Mouse (Mus musculus): ENCODE data around the gene Tfam.

The Tfam gene

DNA sequence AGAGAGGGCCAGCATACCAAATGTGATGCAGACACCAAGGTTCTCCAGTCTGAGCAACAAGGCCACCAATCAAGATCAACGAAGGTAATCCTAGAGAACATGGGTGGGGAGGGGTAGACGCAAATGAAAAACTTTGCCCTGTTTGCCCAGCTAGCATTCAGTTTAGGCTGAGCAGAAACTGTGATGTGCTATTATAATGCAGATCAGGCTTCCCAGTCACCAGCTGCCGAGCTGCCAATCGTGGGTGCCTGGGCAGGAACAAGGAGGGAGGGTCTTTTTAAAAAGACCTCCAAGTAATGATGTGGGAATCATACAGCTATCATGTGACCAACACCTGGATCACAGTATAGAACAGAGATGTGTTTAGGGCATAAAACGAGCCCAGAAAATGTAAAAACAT is 15.0 kb downstream of the Tfam start:
- no peak for DNase-seq (ENCODE audit: low spot score)

DNA sequence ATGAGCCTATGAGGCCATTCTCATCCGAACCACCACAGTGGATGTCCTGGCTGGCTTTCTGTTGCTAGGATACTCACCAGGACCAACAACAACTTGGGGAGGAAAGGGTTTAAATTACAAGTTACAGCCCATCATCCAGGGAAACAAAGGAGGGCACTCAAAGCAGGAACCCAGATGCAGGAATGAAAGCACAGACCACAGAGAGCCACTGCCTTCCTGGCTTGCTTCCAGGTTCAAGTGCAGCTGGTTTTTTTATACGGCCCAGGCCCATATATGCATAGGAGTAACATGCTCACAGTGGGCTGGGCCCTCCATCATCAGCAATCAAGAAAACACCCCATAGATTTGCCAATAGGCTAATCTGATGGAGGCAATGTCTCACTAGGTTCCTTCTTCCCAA is 15.4 kb downstream of the Tfam start:
- DNase-seq (ENCODE audit: low spot score), result no peak

DNA sequence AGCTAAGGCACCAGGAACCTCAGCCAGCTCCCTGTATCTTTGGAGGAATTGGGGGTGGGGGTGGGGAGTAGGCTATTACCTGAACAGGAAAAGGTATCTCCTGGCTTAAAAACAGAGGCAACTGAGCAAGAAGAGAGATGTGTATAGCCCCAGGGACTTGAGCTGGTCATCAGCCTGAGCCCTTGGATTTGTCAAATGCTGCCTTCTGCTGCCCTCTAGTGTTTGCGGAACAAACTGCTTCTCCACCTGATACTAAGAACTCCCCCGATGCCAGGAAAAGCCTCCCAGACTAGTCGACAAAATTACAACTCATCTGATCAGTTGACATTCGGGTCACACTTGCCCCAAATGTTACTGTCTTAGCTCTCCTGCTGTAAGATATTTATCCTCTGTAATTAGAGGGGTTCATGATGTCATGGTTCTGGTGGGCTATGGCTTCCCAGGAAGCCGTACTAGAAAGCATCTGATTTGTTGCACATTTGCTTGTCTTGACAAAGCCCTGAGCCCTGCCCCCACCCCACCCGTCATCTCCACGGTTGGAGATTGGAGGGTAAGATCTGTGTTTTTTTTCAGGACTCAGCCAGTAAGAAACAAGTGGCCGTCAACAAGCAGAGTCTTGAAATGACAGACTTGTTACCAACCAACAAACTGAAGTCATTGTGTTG is 19.7 kb downstream of the Tfam start:
- DNase-seq (ENCODE audit: low spot score), result peak; percentile 88

DNA sequence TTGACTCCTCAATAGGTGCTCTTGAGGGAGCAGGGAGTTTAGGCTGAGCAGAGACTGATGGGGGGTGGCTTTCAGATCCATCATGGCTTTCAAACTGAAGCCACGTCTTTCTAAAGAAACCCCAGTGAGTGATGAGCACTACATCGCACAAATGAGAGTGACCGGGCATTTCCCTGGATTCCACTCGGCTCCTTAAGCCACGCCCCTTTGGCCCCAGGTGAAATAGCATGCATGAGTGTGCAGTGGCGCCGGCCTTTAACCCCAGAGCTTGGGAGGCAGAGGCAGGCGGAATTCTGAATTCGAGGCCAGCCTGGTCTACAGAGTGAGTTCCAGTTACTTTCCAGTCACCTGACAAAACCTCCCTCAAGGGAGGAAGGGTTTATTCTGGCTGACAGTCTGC is 22.1 kb downstream of the Tfam start:
- DNase-seq (ENCODE audit: low spot score), result no peak

DNA sequence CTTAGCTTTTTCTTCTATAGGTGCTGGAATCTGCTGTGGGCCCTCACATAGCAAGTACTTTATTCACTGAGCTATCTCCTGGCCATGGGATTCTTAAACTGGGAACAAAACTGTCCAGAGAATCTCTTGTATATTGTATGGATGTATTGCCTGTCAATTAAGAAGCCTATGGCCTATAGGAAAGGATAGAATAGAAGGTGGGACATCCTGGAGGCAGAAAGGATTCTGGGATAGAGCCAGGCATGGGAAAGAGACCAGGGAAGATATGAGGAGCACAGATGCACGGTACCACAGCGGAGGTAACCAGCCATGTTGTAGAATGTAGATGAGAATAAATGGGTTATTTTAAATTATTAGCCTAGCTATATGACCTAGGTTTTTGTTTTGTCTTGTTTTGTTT is 36.6 kb downstream of the Tfam start:
- DNase-seq (ENCODE audit: low spot score), result no peak

DNA sequence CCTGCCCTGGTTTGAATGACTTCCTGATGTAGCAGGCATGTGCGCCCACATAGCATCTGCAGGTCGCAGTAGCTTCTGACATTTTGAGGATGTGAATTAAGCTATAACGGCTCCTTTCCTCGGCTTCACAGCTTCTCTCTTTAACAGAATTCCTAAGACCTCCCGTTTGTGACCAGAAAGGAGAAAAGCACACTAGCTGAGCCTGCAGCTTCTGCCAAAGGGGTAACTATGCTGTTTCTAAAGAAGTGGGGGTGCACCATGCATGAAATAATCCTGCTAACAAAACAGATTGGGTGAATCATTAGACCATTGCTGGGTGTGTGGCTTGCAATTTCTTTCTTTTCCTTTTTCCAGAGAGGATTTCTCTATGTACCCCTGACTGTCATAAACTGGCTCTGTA is 37.1 kb downstream of the Tfam start:
- DNase-seq (ENCODE audit: low spot score), result peak; percentile 25

DNA sequence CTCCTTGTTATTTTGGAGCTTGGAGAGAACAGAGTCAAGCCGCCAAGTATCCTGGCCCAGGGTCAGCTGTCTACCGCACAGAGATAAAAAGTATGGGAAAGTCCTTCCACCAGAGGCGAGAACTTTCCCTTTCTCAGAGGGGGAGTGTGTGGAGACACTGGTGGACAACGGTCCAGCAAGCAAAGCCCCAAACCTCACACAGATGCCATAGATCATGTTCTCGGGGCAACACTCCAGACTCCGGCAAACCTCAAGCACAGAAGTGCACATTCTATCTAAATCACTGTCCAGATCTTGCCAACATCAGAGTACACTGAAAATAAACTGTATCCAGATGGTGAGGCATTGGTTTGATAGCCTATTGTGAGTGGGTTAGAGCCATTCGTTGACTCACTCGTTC is 39.4 kb downstream of the Tfam start:
- DNase-seq (ENCODE audit: low spot score), result no peak

DNA sequence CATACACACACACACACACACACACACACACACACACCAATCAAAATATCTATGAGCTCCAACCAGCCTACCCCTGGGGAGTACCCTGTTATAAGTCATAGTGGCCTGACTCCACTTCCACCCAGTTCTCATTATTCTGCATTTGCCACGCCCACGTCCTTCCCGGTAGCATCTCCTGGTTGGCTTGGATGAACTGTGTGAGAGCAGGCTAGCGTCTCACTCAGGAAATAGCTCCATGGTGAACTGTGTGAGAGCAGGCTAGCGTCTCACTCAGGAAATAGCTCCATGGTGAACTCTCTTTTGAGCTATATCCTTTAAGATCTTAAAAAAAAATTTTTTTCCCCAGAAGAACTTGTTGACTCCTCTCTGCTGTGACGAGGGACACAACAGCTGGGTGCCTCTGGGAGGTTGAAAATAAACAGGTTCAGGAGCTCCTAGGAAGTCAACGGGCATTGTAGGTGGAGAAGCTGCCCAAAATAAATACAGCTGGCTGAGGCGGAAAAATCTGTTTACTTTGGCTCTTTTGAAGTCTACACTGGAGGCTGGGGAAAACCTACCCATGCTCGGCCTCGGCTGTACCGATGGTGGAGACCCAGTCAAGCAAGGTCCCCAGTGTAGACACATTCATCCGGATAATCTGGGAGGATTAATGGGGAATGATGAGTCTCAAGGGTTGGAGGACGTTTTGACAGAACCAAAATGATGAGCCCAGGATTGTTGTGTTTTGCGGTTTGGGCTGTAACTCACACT is 40.9 kb downstream of the Tfam start:
- DNase-seq (ENCODE audit: low spot score), result no peak

DNA sequence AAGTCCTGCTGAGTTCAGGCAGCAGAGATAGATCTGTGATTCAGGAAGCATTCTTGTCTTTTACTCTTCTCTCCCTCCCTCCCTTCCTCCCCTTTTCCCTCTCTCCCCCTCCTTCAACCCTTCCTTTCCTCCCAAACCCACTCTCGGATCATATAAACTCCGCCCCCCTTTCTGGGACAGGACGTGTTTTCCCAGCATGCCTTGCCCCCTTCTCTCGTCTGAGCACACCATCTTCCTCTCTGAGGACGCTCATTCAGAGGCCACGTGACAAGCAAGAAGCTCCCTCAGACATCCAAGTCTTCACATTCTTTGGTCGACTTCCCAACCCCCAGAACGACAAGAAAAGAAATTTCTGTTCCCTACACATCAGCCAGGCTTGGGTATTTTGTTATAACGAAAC is 42.6 kb downstream of the Tfam start:
- no peak for DNase-seq (ENCODE audit: low spot score)

DNA sequence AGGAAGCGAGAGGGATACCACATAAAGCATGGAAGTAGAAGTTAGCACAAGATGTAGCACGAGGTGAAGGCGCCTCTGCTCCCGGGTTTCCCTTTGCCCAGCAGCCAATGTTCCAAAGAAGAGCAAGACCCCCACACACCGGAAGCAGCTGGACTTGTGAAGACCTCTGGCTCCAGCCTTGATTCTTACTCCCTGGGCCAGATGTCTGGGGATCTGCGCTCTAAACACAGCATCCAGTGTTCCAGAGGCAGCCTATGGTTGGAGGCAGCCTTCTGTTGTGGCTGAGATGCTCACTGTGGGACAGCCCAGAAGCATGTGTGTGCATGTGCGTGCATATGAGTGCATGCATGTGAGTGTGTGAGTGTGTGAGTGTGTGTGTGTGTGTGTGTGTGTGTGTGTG is 43.4 kb downstream of the Tfam start:
- DNase-seq (ENCODE audit: low spot score), result no peak

DNA sequence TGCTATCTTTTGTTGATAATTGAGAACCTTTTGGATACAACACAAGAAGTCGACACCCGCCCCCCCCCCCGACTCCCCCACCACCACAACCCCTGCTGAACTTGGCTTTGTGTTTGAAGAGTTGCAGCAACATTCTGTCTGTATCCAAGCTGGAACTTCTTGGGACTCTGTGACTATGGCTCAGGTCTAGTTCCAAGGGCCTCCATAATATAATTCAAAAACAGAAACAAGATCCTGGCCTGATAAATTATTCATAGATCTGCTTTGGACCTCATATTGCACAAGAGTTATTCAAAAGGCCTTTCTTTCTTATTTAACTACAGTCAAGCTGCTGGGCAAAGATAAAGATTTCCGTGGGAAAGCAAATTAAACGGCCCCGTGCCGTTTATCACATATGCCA is 44.8 kb downstream of the Tfam start:
- no peak for DNase-seq (ENCODE audit: low spot score)

DNA sequence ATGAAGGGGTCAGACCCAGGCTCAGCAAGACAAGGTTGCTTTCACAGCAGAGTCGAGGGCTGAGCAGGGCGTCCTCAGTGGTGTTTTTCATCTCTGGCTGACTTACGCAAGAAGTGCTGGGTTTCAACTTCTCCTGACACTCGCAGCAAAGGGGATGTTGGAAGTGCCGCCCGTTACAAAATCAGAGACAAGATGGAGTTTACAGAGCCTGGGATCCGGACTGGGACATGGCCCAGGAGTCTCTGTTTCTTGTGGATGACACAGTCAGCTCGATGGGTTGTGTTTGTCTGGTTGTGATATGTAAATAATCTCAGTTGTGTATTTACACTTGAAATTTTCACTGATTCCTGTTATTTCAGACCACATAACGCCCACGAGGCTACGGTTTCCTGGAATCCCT is 45.2 kb downstream of the Tfam start:
- DNase-seq (ENCODE audit: low spot score), result no peak

DNA sequence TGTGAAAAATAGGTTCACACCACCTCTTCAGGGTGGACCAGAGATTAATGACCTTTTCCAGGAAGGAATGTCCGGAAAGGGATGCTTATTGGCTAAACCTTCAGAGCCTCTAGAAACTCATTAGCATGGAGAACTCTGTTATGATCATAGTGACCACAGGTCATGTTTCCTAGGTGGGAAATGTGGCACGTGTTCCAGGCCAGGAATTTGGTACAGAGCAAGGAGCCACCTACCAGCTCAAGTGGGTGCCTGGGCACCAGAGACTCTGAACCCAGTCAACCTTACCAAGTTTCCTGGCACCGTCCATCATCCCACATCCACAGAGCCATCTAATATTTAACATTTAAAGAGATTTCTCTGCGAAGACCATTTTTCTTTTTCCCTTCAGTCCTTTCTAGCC is 49.4 kb downstream of the Tfam start:
- no peak for DNase-seq (ENCODE audit: low spot score)

DNA sequence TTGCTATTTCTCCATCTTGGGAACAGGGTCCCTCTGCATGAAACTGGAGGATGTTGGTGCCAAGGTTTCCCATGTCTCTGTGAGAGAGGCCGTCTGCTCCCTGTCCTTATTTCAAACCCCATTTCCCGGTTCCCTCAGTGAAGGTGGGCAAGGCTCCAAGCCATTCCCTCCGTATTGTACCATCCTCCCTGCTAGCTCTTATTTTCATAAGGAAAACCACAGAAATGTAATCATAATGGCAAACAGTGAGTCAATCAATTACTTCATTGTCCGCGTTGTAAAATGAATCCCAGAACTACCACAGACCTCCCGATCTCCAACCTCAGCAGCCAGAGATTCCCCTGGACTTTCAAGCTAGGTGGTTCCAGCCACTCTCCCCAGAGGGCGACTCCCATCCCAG is 53.0 kb downstream of the Tfam start:
- DNase-seq (ENCODE audit: low spot score), result no peak

DNA sequence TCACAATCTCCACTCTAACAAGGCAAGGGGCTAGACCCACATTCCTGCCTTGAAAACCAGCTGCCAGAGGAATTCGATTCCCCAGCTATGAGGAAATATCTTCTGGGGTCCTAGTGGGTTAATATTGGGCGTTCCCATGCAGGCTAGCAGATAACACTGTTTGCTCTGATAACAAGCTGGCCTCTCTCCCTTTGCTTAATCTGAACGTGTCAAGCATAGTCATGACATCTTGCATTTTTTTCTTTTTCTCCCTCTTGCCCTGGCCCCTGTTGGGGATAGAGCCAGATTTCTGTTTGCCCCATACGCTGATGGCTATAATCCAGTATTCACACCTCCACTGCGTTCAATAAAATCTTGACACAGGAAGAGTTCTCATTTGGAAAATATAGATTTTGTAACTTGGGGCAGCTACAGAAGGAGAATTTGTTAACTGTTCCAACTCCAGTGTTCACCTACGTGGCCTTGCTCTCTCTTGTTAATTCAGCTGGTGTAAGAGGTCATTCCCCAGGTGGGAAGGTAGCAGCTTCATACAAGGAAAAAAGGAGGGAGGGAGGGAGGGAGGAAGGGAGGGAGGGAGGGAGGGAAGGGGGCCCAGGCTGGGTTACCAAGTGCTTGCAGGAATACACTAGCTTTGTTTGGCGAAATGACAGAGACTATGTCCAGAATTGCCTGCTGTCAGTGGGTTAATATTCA is 54.6 kb downstream of the Tfam start:
- no peak for DNase-seq (ENCODE audit: low spot score)

DNA sequence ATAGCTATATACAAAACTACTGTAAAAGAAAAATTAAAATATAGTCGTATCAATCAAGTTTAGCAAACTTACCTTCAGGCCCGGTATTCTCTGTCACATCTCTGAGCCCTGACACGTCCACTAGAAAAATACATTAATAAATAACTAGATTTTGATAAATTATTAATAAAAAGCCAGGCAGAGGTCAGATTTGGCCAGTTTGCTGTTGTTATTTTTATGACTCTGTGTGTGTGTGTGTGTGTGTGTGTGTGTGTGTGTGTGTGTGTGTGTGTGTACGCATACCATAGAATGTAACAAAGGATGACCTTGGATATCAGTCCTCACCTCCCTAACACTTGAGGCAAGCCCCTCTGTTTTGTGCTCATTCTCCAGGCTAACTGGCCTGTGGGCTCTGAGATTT is 56.1 kb downstream of the Tfam start:
- no peak for DNase-seq (ENCODE audit: low spot score)

DNA sequence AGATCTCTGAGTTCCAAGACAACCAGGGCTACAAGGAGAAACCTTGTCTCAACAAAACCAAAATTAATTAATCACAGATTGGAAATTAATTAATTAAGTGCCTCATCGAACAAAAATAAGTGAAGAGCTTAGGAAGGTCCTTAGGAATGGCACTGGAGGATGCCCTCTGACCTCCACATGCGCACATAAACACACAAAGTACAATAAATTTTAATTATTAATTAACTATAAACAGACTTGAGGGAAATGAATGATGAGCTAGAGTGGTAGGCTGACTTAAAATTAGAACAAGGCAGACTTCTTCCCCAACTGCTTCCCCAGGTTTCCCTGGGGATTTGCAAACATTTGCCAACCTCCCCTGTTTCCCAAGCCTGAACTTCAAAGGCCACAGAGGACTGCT is 57.0 kb downstream of the Tfam start:
- no peak for DNase-seq (ENCODE audit: low spot score)

DNA sequence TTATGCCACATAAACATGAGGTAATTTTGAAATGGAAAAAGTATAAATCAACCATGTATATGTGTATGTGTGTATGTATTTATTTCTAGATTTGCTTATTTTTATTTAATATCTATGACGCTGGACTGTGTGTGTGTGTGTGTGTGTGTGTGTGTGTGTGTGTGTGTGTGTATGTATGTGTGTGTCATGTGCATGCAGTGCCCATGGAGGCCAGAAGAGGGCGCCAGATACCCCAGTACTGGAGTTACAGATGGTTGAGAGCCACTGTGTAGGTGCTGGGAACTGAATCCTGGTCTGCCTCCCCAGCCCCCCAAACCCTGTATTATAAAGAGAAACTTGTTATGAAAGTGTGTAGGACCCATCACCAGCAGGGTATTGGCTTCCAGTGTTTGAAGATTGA is 58.0 kb downstream of the Tfam start:
- DNase-seq (ENCODE audit: low spot score), result no peak

DNA sequence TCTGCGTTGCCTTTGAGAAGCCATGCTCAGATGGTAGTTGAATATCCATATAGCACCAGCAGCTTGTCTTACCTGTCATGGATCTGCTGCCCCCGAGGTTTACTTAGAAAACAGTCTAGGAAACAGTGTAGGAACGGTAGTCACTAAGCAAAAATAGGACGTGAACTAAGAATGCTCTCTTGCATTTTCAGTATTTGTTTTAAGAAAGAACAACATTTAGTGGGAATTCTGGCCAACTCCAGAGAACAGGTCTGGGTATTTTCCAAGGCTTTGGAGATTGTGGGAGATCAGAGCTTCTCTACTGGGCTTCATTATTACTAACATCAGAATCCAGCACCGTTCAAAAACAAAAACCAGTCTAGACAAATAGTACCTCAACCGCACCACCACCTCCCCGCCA is 60.9 kb downstream of the Tfam start:
- no peak for DNase-seq (ENCODE audit: low spot score)

DNA sequence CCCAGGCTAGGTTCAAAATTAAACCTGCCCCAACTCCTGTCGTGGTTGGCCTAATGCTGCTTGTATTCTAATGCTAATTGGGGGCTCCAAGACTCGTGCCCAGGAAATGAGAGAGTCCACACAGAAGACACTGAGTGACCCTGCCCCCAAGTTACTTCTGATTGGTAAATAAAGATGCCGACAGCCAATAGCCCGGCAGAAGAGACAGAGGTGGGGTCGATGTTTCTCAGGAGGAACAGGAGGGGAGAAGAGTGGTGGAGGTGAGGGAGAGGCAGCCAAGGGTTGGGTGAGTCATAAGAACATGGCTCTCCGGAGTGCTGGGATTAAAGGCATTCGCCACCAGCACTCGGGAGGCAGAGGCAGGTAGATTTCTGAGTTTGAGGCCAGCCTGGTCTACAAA is 61.7 kb downstream of the Tfam start:
- no peak for DNase-seq (ENCODE audit: low spot score)
